Mouse (Mus musculus): ENCODE measurements around the gene Dicer1. TPM values are rescaled to one million over a fixed set of nuclear protein-coding genes. Genes with fewer than 3 reads are reported as not detected.
A peak's percentile ranks its signal among the peaks of the same experiment; 100 is the strongest.

Gene Dicer1
- polyA plus RNA-seq, 1 experiment from 2014 or later: 12.6 TPM

GRCm38 (mm10) chr12:104748946-104749345 lies 2.8 kb downstream of the Dicer1 start:
- Histone ChIP-seq H3K9me3 (ENCODE audit: control insufficient read depth, low read length) (no peaks in the 10 kb centered on the region), H3K9ac (ENCODE audit: low read length) (no peak overlapping the region), H3K4me1 (replicated peaks; ENCODE audit: control insufficient read depth, insufficient read depth) (0 out of 2 replicates have a peak, but pooled peaks cover 3% of the 10 kb centered on the region), H3K4me3 (ENCODE audit: low read depth, low read length) (no peak overlapping the region), H3K27ac (replicated peaks) (no peak overlapping the region), H3K27me3 (ENCODE audit: control insufficient read depth, insufficient read depth, low read length) (no peaks in the 10 kb centered on the region), H3K4me2 (replicated peaks; ENCODE audit: low read depth) (no peak overlapping the region), H3K36me3 (ENCODE audit: control insufficient read depth, insufficient read depth, low read length) (no peaks in the 10 kb centered on the region)
- no peak for TF ChIP-seq CTCF (IDR thresholded peaks at IDR 0.05; ENCODE audit: low read depth)
- TF ChIP-seq EP300 (optimal IDR thresholded peaks at IDR 0.05): no peak
- 56% methylated on average over 2 of the region's 2 CpGs for WGBS
- DNase-seq (ENCODE audit: low spot score) (no peak), ATAC-seq (ENCODE audit: low FRiP score, low TSS enrichment) (no peak)

DNA sequence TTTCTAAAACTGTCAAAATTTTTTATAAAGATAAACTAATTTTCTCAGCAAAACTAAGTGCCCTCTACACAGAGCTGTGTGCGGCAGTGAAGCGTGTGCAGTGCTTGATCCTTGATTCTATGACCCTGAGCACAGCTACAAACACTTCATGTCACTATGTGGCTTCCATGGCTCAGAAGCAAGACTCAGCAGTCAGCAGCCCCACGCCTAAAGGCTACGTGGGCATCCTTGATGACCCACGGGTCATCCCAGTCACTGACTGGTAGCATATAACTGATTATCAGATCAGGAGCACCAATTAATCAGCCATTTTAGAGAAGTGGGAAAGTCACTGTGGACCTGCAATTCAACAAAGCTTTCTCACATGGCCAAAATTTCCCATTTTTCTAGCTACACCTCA lies 4.5 kb downstream of the Dicer1 start:
- 84% methylated on average over 5 of the region's 5 CpGs for WGBS
- ATAC-seq (ENCODE audit: low FRiP score, low TSS enrichment): no peak

GRCm38 (mm10) chr12:104746601-104747000 lies 5.2 kb downstream of the Dicer1 start:
- WGBS: 79% methylated on average over 2 of the region's 2 CpGs
- H3K27ac ChIP-seq (replicated peaks): no peak overlapping the region
- H3K9ac ChIP-seq (ENCODE audit: low read length): no peak overlapping the region
- DNase-seq (ENCODE audit: low spot score) (no peak), ATAC-seq (ENCODE audit: low FRiP score, low TSS enrichment) (no peak)
- H3K4me3 ChIP-seq (ENCODE audit: low read depth, low read length): no peak overlapping the region
- no peaks in the 10 kb centered on the region for H3K36me3 ChIP-seq (ENCODE audit: control insufficient read depth, insufficient read depth, low read length)
- TF ChIP-seq CTCF (IDR thresholded peaks at IDR 0.05; ENCODE audit: low read depth): no peak
- TF ChIP-seq EP300 (optimal IDR thresholded peaks at IDR 0.05): no peak
- no peaks in the 10 kb centered on the region for H3K27me3 ChIP-seq (ENCODE audit: control insufficient read depth, insufficient read depth, low read length)
- H3K4me2 ChIP-seq (replicated peaks; ENCODE audit: low read depth): no peak overlapping the region
- H3K4me1 ChIP-seq (replicated peaks; ENCODE audit: control insufficient read depth, insufficient read depth): 0 out of 2 replicates have a peak, but pooled peaks cover under 1% of the 10 kb centered on the region
- no peaks in the 10 kb centered on the region for H3K9me3 ChIP-seq (ENCODE audit: control insufficient read depth, low read length)

More for the DNA sequence above, 4.5 kb downstream of the Dicer1 start:
- H3K27me3 ChIP-seq (ENCODE audit: control insufficient read depth, insufficient read depth, low read length): no peaks in the 10 kb centered on the region
- no peaks in the 10 kb centered on the region for H3K9me3 ChIP-seq (ENCODE audit: control insufficient read depth, low read length)
- no peak for DNase-seq (ENCODE audit: low spot score)
- no peak overlapping the region for H3K9ac ChIP-seq (ENCODE audit: low read length)
- H3K27ac ChIP-seq (replicated peaks): no peak overlapping the region
- no peaks in the 10 kb centered on the region for H3K36me3 ChIP-seq (ENCODE audit: control insufficient read depth, insufficient read depth, low read length)
- TF ChIP-seq EP300 (optimal IDR thresholded peaks at IDR 0.05) (no peak), CTCF (IDR thresholded peaks at IDR 0.05; ENCODE audit: low read depth) (no peak)
- H3K4me2 ChIP-seq (replicated peaks; ENCODE audit: low read depth): no peak overlapping the region
- no peak overlapping the region for H3K4me3 ChIP-seq (ENCODE audit: low read depth, low read length)
- no peaks in the 10 kb centered on the region for H3K4me1 ChIP-seq (replicated peaks; ENCODE audit: control insufficient read depth, insufficient read depth)

GRCm38 (mm10) chr12:104743687-104744086 lies 8.1 kb downstream of the Dicer1 start:
- Histone ChIP-seq H3K9ac (ENCODE audit: low read length) (no peak overlapping the region), H3K36me3 (ENCODE audit: control insufficient read depth, insufficient read depth, low read length) (no peaks in the 10 kb centered on the region), H3K27me3 (ENCODE audit: control insufficient read depth, insufficient read depth, low read length) (no peaks in the 10 kb centered on the region), H3K9me3 (ENCODE audit: control insufficient read depth, low read length) (no peaks in the 10 kb centered on the region), H3K4me1 (replicated peaks; ENCODE audit: control insufficient read depth, insufficient read depth) (peaks cover 4% of the 10 kb centered on the region; the same call in 1 of the 2 replicates), H3K27ac (replicated peaks) (no peak overlapping the region), H3K4me3 (ENCODE audit: low read depth, low read length) (no peak overlapping the region), H3K4me2 (replicated peaks; ENCODE audit: low read depth) (no peak overlapping the region)
- TF ChIP-seq CTCF (IDR thresholded peaks at IDR 0.05; ENCODE audit: low read depth): no peak
- no peak for TF ChIP-seq EP300 (optimal IDR thresholded peaks at IDR 0.05)
- DNase-seq (ENCODE audit: low spot score) (no peak), ATAC-seq (ENCODE audit: low FRiP score, low TSS enrichment) (no peak)
- WGBS: 57% methylated on average over 4 of the region's 4 CpGs

DNA sequence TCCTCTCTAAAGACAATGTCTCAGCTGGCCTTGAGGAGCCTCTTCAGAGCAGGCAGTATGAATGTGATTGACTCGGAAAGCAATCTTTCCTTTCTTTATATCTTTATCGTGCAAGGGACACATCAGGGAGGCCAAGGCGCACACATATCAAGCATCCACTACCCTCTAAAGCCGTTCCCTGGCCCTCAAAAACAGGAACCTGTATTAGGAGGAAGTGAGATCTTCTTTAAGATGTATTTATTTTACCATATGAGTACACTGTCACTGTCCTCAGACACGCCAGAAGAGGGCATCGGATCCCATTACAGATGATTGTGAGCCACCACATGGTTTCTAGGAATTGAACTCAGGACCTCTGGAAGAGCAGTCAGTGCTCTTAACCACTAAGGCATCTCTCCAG lies 9.5 kb downstream of the Dicer1 start:
- Histone ChIP-seq H3K36me3 (ENCODE audit: control insufficient read depth, insufficient read depth, low read length) (no peaks in the 10 kb centered on the region; the same call in 1 of the 2 replicates), H3K9ac (ENCODE audit: low read length) (no peak overlapping the region), H3K4me3 (ENCODE audit: low read depth, low read length) (no peak overlapping the region), H3K27me3 (ENCODE audit: control insufficient read depth, insufficient read depth, low read length) (no peaks in the 10 kb centered on the region), H3K27ac (replicated peaks) (no peak overlapping the region), H3K4me2 (replicated peaks; ENCODE audit: low read depth) (no peak overlapping the region), H3K4me1 (replicated peaks; ENCODE audit: control insufficient read depth, insufficient read depth) (peaks cover 4% of the 10 kb centered on the region; the same call in 1 of the 2 replicates), H3K9me3 (ENCODE audit: control insufficient read depth, low read length) (no peaks in the 10 kb centered on the region)
- DNase-seq (ENCODE audit: low spot score) (no peak), ATAC-seq (ENCODE audit: low FRiP score, low TSS enrichment) (no peak)
- WGBS: 78% methylated on average over 6 of the region's 6 CpGs
- TF ChIP-seq EP300 (optimal IDR thresholded peaks at IDR 0.05) (no peak), CTCF (IDR thresholded peaks at IDR 0.05; ENCODE audit: low read depth) (peak; percentile 51)

GRCm38 (mm10) chr12:104740841-104741787 lies 10.6 kb downstream of the Dicer1 start:
- peaks cover 4% of the 10 kb centered on the region; the same call in 1 of the 2 replicates for H3K4me1 ChIP-seq (replicated peaks; ENCODE audit: control insufficient read depth, insufficient read depth)
- 55% methylated on average over 12 of the region's 12 CpGs for WGBS
- TF ChIP-seq EP300 (optimal IDR thresholded peaks at IDR 0.05) (no peak), CTCF (IDR thresholded peaks at IDR 0.05; ENCODE audit: low read depth) (no peak)
- ATAC-seq (ENCODE audit: low FRiP score, low TSS enrichment) (no peak), DNase-seq (ENCODE audit: low spot score) (no peak)
- no peak overlapping the region; the same call in 1 of the 2 replicates for H3K27ac ChIP-seq (replicated peaks)
- no peaks in the 10 kb centered on the region for H3K27me3 ChIP-seq (ENCODE audit: control insufficient read depth, insufficient read depth, low read length)
- no peak overlapping the region for H3K4me3 ChIP-seq (ENCODE audit: low read depth, low read length)
- no peak overlapping the region for H3K9ac ChIP-seq (ENCODE audit: low read length)
- H3K9me3 ChIP-seq (ENCODE audit: control insufficient read depth, low read length): no peaks in the 10 kb centered on the region
- no peak overlapping the region for H3K4me2 ChIP-seq (replicated peaks; ENCODE audit: low read depth)
- H3K36me3 ChIP-seq (ENCODE audit: control insufficient read depth, insufficient read depth, low read length): no peaks in the 10 kb centered on the region; the same call in 1 of the 2 replicates

All from stomach, postnatal 0 days (tissue).